Mouse (Mus musculus) limb, embryonic 13.5 days (tissue): ENCODE results near the gene Fam76a. TPM values are rescaled to one million over a fixed set of nuclear protein-coding genes. Genes with fewer than 3 reads are reported as not detected.

Experiments
- ATAC-seq: fragments of 200-750 bp; cut with Nextera tagmentation; 2 replicates; pipeline ENCODE4 v1.8.0; 2017; ENCODE audit warnings: low read depth, moderate number of reproducible peaks, moderate TSS enrichment; ENCODE audit not compliant: low FRiP score
- H3K27ac ChIP-seq: fragments of 300-500 bp; sonication (generic); 2 replicates; pipeline ENCODE4 v1.5.1; 2015; ENCODE audit warnings: inconsistent platforms, mild to moderate bottlenecking, moderate library complexity
- H3K27me3 ChIP-seq: fragments of 300-500 bp; sonication (generic); 2 replicates; pipeline ENCODE4 v1.6.1; 2015; ENCODE audit warnings: mild to moderate bottlenecking, inconsistent platforms
- H3K36me3 ChIP-seq: fragments of 300-500 bp; sonication (generic); 2 replicates; pipeline ENCODE4 v1.6.1; 2015; ENCODE audit warnings: inconsistent platforms, mild to moderate bottlenecking, moderate library complexity
- H3K4me1 ChIP-seq: fragments of 300-500 bp; sonication (generic); 2 replicates; pipeline ENCODE4 v1.6.1; 2015; ENCODE audit warnings: inconsistent platforms
- H3K4me2 ChIP-seq: fragments of 300-500 bp; sonication (generic); replicated peaks from 2 replicates; pipeline ENCODE4 v1.6.1; 2015; ENCODE audit warnings: inconsistent platforms, mild to moderate bottlenecking, moderate library complexity
- H3K4me3 ChIP-seq: fragments of 300-500 bp; sonication (generic); 2 replicates; pipeline ENCODE4 v1.5.1; 2015; ENCODE audit warnings: moderate library complexity, mild to moderate bottlenecking, inconsistent platforms
- H3K9ac ChIP-seq: fragments of 300-500 bp; sonication (generic); 2 replicates; pipeline ENCODE4 v1.6.1; 2015; ENCODE audit warnings: mild to moderate bottlenecking, inconsistent platforms
- H3K9me3 ChIP-seq: fragments of 300-500 bp; sonication (generic); 2 replicates; pipeline ENCODE4 v1.6.1; 2016; ENCODE audit warnings: inconsistent platforms
- WGBS: fragments of 180-500 bp; shearing (Covaris S2); methylation state at CpG from one replicate; pipeline ENCODE4 v1.1.7; 2015; 5-methylcytosine and 5-hydroxymethylcytosine counted together
- polyA plus RNA-seq: library from polyadenylated mRNA; unstranded; fragments of >200 nt; fragmentation: Nextera tagmentation; extraction: Ambion mirVana; gene quantifications from 2 replicates; pipeline ENCODE4 v1.2.1, GENCODE M21; 2015

Fam76a gene
- polyA plus RNA-seq, 1 experiment from 2014 or later = 44.8 TPM

DNA sequence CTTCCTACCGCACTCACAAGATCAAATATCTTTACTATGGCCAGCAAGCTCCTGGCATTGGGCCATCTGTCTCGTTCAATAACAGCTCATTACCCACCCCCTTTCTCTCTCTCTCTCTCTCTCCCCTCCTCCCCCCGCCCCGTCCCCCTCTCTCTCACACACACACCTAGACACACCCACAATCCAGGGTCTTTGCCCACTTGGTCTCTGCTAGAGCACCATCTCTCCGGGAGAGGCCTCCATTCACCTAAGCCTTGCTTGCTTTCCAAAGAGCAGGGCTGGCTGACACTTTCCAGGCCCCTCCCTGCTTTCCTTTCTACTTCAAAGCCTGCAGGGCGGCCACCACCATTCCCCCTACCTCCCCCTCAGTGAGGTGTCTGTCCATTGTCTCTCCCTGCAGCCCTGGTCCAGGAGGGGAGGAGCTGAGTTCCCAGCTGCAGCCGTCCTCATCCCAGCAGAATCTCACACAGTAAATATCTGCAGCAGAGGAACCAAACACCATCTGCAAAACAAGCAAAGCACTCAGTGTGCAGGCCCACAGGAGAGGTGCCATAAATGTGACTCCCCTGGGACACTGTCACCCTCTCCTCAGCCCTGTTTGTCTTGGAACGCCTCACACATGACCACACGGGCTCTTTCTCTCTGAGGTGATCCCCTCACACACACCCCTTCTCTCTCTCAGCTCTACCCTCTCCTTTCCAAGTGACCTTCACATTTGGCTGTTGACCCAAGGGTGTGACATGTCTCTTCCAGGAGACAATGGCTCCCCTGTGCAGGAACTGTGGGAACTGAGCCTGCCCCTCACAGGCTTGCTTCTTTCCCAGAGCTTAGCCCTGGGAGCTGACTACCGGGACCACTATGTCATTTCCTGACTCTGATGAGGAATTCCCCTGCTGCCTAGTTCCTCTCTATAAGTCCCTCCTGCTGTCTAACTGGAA, 36.7 kb upstream of the Fam76a start:
- Histone ChIP-seq H3K9ac (peak overlapping the region; percentile 26; the same call in 1 of the 2 replicates), H3K9me3 (no peaks in the 10 kb centered on the region), H3K27me3 (no peaks in the 10 kb centered on the region), H3K36me3 (no peaks in the 10 kb centered on the region), H3K27ac (peak overlapping the region; percentile 86), H3K4me3 (no peak overlapping the region), H3K4me2 (peak overlapping the region; percentile 36), H3K4me1 (peaks cover 54% of the 10 kb centered on the region)
- ATAC-seq = peak; percentile 81
- WGBS = 7% methylated on average over 10 of the region's 10 CpGs

DNA sequence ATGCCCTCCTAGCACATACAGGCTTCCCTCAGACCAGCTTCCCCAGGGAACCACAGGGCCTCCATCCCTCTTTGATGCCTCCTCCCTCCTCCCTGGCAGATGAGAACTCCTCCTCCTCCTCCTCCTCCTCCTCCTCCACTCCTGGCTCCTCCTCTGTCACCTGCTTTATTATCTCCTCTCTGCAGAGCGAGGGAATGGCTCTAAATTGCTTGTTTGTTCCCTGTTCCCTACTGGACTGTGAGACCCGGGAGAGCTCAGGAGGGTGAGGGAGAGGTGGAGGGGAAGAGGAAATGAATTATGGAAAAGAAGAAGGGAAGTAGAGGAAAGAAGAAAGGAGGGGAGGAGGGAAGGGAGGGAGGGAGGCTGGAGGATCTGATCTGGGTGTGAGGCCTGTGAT, 33.0 kb upstream of the Fam76a start:
- peaks cover 38% of the 10 kb centered on the region for H3K4me1 ChIP-seq
- H3K9me3 ChIP-seq = no peaks in the 10 kb centered on the region
- no peak overlapping the region for H3K4me2 ChIP-seq
- H3K27ac ChIP-seq = no peak overlapping the region
- 32% methylated on average over 2 of the region's 2 CpGs for WGBS
- no peak for ATAC-seq
- no peaks in the 10 kb centered on the region for H3K36me3 ChIP-seq
- no peak overlapping the region for H3K4me3 ChIP-seq
- no peak overlapping the region for H3K9ac ChIP-seq
- H3K27me3 ChIP-seq = no peaks in the 10 kb centered on the region

DNA sequence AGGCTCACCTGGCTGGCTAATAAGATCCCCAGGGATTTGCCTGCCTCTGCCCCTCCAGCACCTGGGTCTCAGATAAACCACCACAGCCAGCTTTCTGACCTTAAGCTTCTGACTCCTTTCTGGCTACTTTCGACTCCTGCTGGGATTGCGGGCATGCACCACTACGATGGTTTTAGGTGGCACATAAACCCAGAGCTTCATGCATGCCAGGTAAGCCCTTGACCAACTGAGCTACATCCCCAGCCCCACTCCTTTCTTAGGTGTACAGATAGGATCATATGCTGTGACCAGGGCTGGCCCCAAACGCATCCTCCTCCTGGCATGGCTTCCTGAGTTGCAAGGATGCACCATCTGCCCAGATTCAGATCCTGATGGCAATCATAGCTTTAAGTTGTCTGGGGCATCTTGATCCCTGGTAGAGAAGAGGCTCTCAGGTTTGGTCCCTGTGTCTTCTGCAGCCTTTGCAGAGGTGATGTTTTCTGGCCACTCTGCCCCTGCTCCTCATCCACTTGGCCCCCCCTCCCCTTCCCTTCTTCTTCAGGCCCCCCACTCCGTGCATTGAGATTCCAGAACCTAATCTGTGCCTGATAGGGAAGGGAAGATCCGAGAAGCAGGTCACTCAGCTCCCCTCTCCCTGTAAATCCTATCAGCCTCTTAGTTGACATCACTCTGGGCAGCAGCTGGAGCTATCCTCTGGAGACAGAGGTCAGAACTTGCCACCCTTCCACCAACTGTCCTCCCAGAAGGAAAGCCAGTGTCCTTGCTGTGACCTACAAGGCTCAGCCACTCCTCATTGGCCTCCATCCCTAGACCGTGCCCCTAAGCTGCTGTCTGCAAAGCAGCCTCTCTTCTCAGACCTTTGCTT, 32.4 kb upstream of the Fam76a start:
- Histone ChIP-seq H3K36me3 (no peaks in the 10 kb centered on the region), H3K27me3 (no peaks in the 10 kb centered on the region), H3K4me2 (no peak overlapping the region), H3K27ac (peak overlapping the region; percentile 48; the same call in 1 of the 2 replicates), H3K9me3 (no peaks in the 10 kb centered on the region), H3K9ac (no peak overlapping the region), H3K4me1 (peaks cover 36% of the 10 kb centered on the region), H3K4me3 (no peak overlapping the region)
- no peak for ATAC-seq
- 60% methylated on average over 7 of the region's 7 CpGs for WGBS

- no peak overlapping the region for H3K4me3 ChIP-seq
- no peaks in the 10 kb centered on the region for H3K9me3 ChIP-seq
- H3K27me3 ChIP-seq = no peaks in the 10 kb centered on the region
- no peaks in the 10 kb centered on the region for H3K36me3 ChIP-seq
- no peak overlapping the region for H3K4me2 ChIP-seq
- H3K4me1 ChIP-seq = peaks cover 34% of the 10 kb centered on the region
- no peak for ATAC-seq
- 0 out of 2 replicates have a peak overlapping the region, but pooled peaks have one; percentile 22 for H3K27ac ChIP-seq
- 40% methylated on average over 2 of the region's 2 CpGs for WGBS
- no peak overlapping the region for H3K9ac ChIP-seq
These were observed 28.6 kb upstream of the Fam76a start for GRCm38 (mm10) chr4:132950999-132951398.

- peaks cover 36% of the 10 kb centered on the region for H3K4me1 ChIP-seq
- peak overlapping the region; percentile 4; the same call in 1 of the 2 replicates for H3K4me3 ChIP-seq
- no peaks in the 10 kb centered on the region for H3K9me3 ChIP-seq
- ATAC-seq = no peak
- H3K4me2 ChIP-seq = peak overlapping the region; percentile 38
- H3K27me3 ChIP-seq = no peaks in the 10 kb centered on the region
- H3K27ac ChIP-seq = peak overlapping the region; percentile 12; the same call in 1 of the 2 replicates
- no peaks in the 10 kb centered on the region for H3K36me3 ChIP-seq
- WGBS = 38% methylated on average over 24 of the region's 24 CpGs
- H3K9ac ChIP-seq = no peak overlapping the region
These were observed 27.6 kb upstream of the Fam76a start for GRCm38 (mm10) chr4:132949882-132950532.

DNA sequence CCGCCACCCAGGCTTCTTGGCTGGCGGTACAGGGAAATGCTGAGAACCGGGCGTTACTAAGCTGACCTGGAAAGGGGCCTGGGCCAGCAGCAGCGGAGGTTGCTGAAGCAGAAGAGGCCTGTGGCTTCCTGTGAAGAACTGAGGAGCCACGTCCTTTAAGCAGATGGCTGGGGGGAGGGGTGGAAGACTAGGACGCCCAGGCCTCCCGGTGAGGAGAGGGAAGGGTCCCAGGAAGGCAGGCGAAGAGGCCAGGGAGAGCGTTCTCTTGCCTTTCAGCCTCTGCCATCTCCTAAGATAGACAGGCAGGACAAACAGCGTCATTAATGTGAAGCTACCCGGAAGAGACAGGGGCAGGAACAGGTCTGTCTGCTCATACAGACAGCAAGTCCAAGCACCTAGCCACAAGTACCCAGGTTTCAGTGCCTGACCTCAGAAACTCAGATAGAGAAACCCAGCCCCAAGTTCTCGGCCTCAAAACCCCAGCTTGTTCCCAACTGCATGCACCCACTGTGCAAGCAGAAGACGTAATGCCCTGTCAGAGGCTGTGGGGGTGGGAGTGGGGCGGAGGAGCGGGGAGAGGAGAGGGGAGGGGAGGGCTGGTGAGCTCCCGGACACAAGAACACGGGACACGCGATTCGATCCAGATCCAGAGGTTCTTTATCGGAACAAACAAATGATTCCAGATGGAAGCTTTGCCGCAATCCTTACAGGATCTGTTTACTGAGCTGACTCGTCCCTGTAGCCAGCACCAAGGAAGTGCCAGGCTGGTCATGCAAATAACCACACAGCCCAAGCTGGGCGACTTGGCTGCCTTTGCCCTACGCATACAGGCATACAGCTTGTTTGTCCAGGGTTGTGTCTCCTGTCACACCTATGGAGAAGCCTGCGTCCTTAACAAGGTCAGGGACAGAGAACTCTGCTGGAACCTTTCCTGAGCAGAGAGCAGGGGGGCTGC, 24.0 kb upstream of the Fam76a start:
- peaks cover 29% of the 10 kb centered on the region for H3K4me1 ChIP-seq
- H3K27ac ChIP-seq = peak overlapping the region; percentile 85
- no peaks in the 10 kb centered on the region for H3K36me3 ChIP-seq
- peak overlapping the region; percentile 57 for H3K9ac ChIP-seq
- H3K27me3 ChIP-seq = no peaks in the 10 kb centered on the region
- H3K4me2 ChIP-seq = peak overlapping the region; percentile 59
- 15% methylated on average over 27 of the region's 27 CpGs for WGBS
- H3K4me3 ChIP-seq = peak overlapping the region; percentile 25
- ATAC-seq = no peak
- H3K9me3 ChIP-seq = no peaks in the 10 kb centered on the region

GRCm38 (mm10) chr4:132945261-132946046, 23.1 kb upstream of the Fam76a start:
- no peaks in the 10 kb centered on the region for H3K36me3 ChIP-seq
- H3K27me3 ChIP-seq = no peaks in the 10 kb centered on the region
- H3K9me3 ChIP-seq = no peaks in the 10 kb centered on the region
- peaks cover 28% of the 10 kb centered on the region for H3K4me1 ChIP-seq
- H3K9ac ChIP-seq = peak overlapping the region; percentile 57
- peak overlapping the region; percentile 25 for H3K4me3 ChIP-seq
- peak overlapping the region; percentile 59 for H3K4me2 ChIP-seq
- peak; percentile 77 for ATAC-seq
- 7% methylated on average over 15 of the region's 15 CpGs for WGBS
- H3K27ac ChIP-seq = peak overlapping the region; percentile 85

DNA sequence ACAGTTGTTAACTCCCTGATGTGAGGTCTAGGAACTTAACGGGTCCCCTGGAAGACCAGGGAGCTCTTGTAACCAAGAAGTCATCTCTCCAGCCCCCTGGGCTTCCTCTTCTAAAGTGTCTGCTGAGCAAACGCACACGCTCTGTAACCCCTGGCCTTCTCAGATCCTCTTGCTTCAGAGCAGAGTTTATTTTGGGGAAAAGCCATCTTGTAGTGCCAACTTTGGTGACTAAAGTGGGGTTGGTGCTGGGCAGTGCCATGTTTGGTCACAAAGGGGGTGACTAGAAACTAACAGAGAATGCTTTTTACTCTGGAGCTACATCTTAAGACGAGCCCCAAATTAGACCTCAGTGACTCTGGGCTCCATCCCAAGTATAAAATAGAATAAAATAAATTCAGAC, 22.4 kb upstream of the Fam76a start:
- H3K27ac ChIP-seq = 0 out of 2 replicates have a peak overlapping the region, but pooled peaks have one; percentile 2
- no peak overlapping the region for H3K4me2 ChIP-seq
- H3K9me3 ChIP-seq = no peaks in the 10 kb centered on the region
- WGBS = 73% methylated on average over 4 of the region's 4 CpGs
- no peaks in the 10 kb centered on the region for H3K36me3 ChIP-seq
- ATAC-seq = no peak
- no peaks in the 10 kb centered on the region for H3K27me3 ChIP-seq
- H3K4me1 ChIP-seq = peaks cover 24% of the 10 kb centered on the region
- no peak overlapping the region for H3K9ac ChIP-seq
- no peak overlapping the region for H3K4me3 ChIP-seq

DNA sequence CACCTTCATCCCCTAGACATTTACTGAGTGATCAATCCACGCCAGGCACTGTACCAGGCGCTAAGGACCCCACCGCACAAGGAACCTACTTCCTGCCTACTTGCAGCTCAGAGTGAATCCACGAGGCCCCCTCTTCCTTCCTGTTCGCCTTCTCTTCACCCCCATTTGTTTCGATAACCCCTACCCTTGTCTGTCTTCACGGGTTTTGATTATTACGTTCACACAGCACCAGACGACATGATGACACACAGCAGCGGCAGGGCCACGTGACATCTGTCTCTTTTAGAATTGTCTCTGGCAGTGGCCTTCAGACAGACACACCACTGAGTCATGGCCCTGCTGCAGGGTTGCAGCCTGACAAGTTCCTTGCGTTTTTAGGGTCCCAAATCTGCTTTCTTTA, 21.7 kb upstream of the Fam76a start:
- ATAC-seq = no peak
- 78% methylated on average over 12 of the region's 12 CpGs for WGBS
- H3K4me3 ChIP-seq = no peak overlapping the region
- H3K4me1 ChIP-seq = peaks cover 30% of the 10 kb centered on the region
- H3K27me3 ChIP-seq = no peaks in the 10 kb centered on the region
- no peak overlapping the region for H3K4me2 ChIP-seq
- no peaks in the 10 kb centered on the region for H3K9me3 ChIP-seq
- H3K27ac ChIP-seq = no peak overlapping the region
- H3K9ac ChIP-seq = no peak overlapping the region
- no peaks in the 10 kb centered on the region for H3K36me3 ChIP-seq

GRCm38 (mm10) chr4:132943088-132943487, 20.7 kb upstream of the Fam76a start:
- ATAC-seq = no peak
- no peak overlapping the region for H3K9ac ChIP-seq
- no peaks in the 10 kb centered on the region for H3K27me3 ChIP-seq
- no peak overlapping the region for H3K4me3 ChIP-seq
- H3K36me3 ChIP-seq = no peaks in the 10 kb centered on the region
- H3K9me3 ChIP-seq = no peaks in the 10 kb centered on the region
- no peak overlapping the region for H3K4me2 ChIP-seq
- H3K4me1 ChIP-seq = peaks cover 41% of the 10 kb centered on the region
- WGBS = 66% methylated on average over 8 of the region's 8 CpGs
- H3K27ac ChIP-seq = no peak overlapping the region
